Mouse (Mus musculus) midbrain, embryonic 14.5 days (tissue): ENCODE data around the gene Optc. TPM values are rescaled to one million over a fixed set of nuclear protein-coding genes. Genes with fewer than 3 reads are reported as not detected.
A peak's percentile ranks its signal among the peaks of the same experiment; 100 is the strongest.

Experiments
- ATAC-seq: fragments of 200-750 bp; cut with Nextera tagmentation; 2 replicates; pipeline ENCODE4 v1.8.0; 2017; ENCODE audit warnings: moderate number of reproducible peaks, moderate library complexity; ENCODE audit not compliant: low FRiP score, low TSS enrichment
- DNase-seq: peaks from one replicate; pipeline ENCODE4 v3.0.0-alpha.2; 2015
- H3K27ac ChIP-seq: fragments of 300-500 bp; sonication (generic); replicated peaks from 2 replicates; pipeline ENCODE4 v1.5.1; 2014; ENCODE audit warnings: mild to moderate bottlenecking, low read depth, low read length, moderate library complexity
- H3K27me3 ChIP-seq: fragments of 300-500 bp; sonication (generic); 2 replicates; pipeline ENCODE4 v1.6.1; 2014; ENCODE audit warnings: low read length, control low read depth, mixed read lengths; ENCODE audit not compliant: control insufficient read depth, insufficient read depth
- H3K36me3 ChIP-seq: fragments of 300-500 bp; sonication (generic); 2 replicates; pipeline ENCODE4 v1.6.1; 2014; ENCODE audit warnings: low read length, control low read depth; ENCODE audit not compliant: control insufficient read depth, insufficient read depth
- H3K4me1 ChIP-seq: fragments of 300-500 bp; sonication (generic); 2 replicates; pipeline ENCODE4 v1.6.1; 2014; ENCODE audit warnings: mild to moderate bottlenecking, antibody characterized with exemption, low read length, control low read depth; ENCODE audit not compliant: control insufficient read depth, insufficient read depth
- H3K4me2 ChIP-seq: fragments of 300-500 bp; sonication (generic); 2 replicates; pipeline ENCODE4 v1.6.1; 2014; ENCODE audit warnings: mild to moderate bottlenecking, low read length, moderate library complexity
- H3K4me3 ChIP-seq: fragments of 300-500 bp; sonication (generic); replicated peaks from 2 replicates; pipeline ENCODE4 v1.5.1; 2014; ENCODE audit warnings: low read depth, low read length
- H3K9ac ChIP-seq: fragments of 300-500 bp; sonication (generic); replicated peaks from 2 replicates; pipeline ENCODE4 v1.6.1; 2014; ENCODE audit warnings: mild to moderate bottlenecking, low read length, moderate library complexity
- H3K9me3 ChIP-seq: fragments of 300-500 bp; sonication (generic); 2 replicates; pipeline ENCODE4 v1.6.1; 2016; ENCODE audit warnings: low read length, control low read depth, mixed read lengths; ENCODE audit not compliant: control insufficient read depth
- WGBS: fragments of 180-500 bp; shearing (Covaris S2); extraction: QIAGEN DNeasy Blood & Tissue Kit; methylation state at CpG from one replicate; pipeline ENCODE4 v1.1.7; 2014; 5-methylcytosine and 5-hydroxymethylcytosine counted together
- polyA plus RNA-seq: library from polyadenylated mRNA; unstranded; fragments of >200 nt; fragmentation: Nextera tagmentation; extraction: Ambion mirVana; gene quantifications from 2 replicates; pipeline ENCODE4 v1.2.1, GENCODE M21; 2014

Gene Optc
- polyA plus RNA-seq, 1 experiment from 2014 or later = 3.5 TPM

- H3K9me3 ChIP-seq = no peaks in the 10 kb centered on the region
- H3K36me3 ChIP-seq = no peaks in the 10 kb centered on the region
- no peak for ATAC-seq
- no peak for DNase-seq
- 86% methylated on average over 3 of the region's 3 CpGs for WGBS
- no peak overlapping the region for H3K9ac ChIP-seq
- no peak overlapping the region for H3K4me3 ChIP-seq
- no peak overlapping the region for H3K4me2 ChIP-seq
- no peak overlapping the region for H3K27ac ChIP-seq
- no peaks in the 10 kb centered on the region for H3K27me3 ChIP-seq
- H3K4me1 ChIP-seq = no peaks in the 10 kb centered on the region
Measured at GRCm38 (mm10) chr1:133940481-133941092, 32.8 kb upstream of the Optc start.

GRCm38 (mm10) chr1:133939708-133940107 lies 31.9 kb upstream of the Optc start:
- Histone ChIP-seq H3K36me3 (no peaks in the 10 kb centered on the region), H3K27ac (no peak overlapping the region), H3K9ac (no peak overlapping the region), H3K4me3 (no peak overlapping the region), H3K4me2 (no peak overlapping the region), H3K4me1 (no peaks in the 10 kb centered on the region), H3K27me3 (no peaks in the 10 kb centered on the region), H3K9me3 (no peaks in the 10 kb centered on the region)
- DNase-seq (no peak), ATAC-seq (no peak)
- 82% methylated on average over 8 of the region's 8 CpGs for WGBS

GRCm38 (mm10) chr1:133936169-133936568 lies 28.4 kb upstream of the Optc start:
- Histone ChIP-seq H3K36me3 (no peaks in the 10 kb centered on the region), H3K9ac (no peak overlapping the region), H3K4me2 (no peak overlapping the region), H3K27me3 (no peaks in the 10 kb centered on the region), H3K27ac (no peak overlapping the region), H3K9me3 (no peaks in the 10 kb centered on the region), H3K4me1 (no peaks in the 10 kb centered on the region), H3K4me3 (no peak overlapping the region)
- DNase-seq (no peak), ATAC-seq (no peak)
- WGBS = 99% methylated on average over 3 of the region's 3 CpGs

GRCm38 (mm10) chr1:133934354-133934963 lies 26.7 kb upstream of the Optc start:
- WGBS = 86% methylated on average over 10 of the region's 10 CpGs
- H3K36me3 ChIP-seq = no peaks in the 10 kb centered on the region
- no peaks in the 10 kb centered on the region for H3K27me3 ChIP-seq
- DNase-seq = no peak
- H3K4me3 ChIP-seq = no peak overlapping the region
- H3K9ac ChIP-seq = no peak overlapping the region
- no peak for ATAC-seq
- H3K27ac ChIP-seq = no peak overlapping the region
- H3K9me3 ChIP-seq = no peaks in the 10 kb centered on the region
- no peak overlapping the region for H3K4me2 ChIP-seq
- H3K4me1 ChIP-seq = no peaks in the 10 kb centered on the region

- H3K9ac ChIP-seq = no peak overlapping the region
- DNase-seq (no peak), ATAC-seq (no peak)
- H3K36me3 ChIP-seq = no peaks in the 10 kb centered on the region
- no peak overlapping the region for H3K27ac ChIP-seq
- no peak overlapping the region for H3K4me2 ChIP-seq
- 77% methylated on average over 14 of the region's 14 CpGs for WGBS
- H3K4me3 ChIP-seq = no peak overlapping the region
- no peaks in the 10 kb centered on the region for H3K4me1 ChIP-seq
- no peaks in the 10 kb centered on the region for H3K9me3 ChIP-seq
- H3K27me3 ChIP-seq = no peaks in the 10 kb centered on the region
Measured at GRCm38 (mm10) chr1:133933301-133934195, 25.7 kb upstream of the Optc start.

- no peak for DNase-seq
- ATAC-seq = no peak
- Histone ChIP-seq H3K36me3 (no peaks in the 10 kb centered on the region), H3K4me2 (no peak overlapping the region), H3K27me3 (no peaks in the 10 kb centered on the region), H3K4me1 (no peaks in the 10 kb centered on the region), H3K4me3 (no peak overlapping the region), H3K27ac (no peak overlapping the region), H3K9me3 (no peaks in the 10 kb centered on the region; the same call in 1 of the 2 replicates), H3K9ac (no peak overlapping the region)
- 50% methylated on average over 3 of the region's 3 CpGs for WGBS
Measured at GRCm38 (mm10) chr1:133929980-133930379, 22.2 kb upstream of the Optc start.

GRCm38 (mm10) chr1:133925223-133925622 lies 17.4 kb upstream of the Optc start:
- no peaks in the 10 kb centered on the region; the same call in 1 of the 2 replicates for H3K9me3 ChIP-seq
- 97% methylated on average over 3 of the region's 3 CpGs for WGBS
- no peak overlapping the region for H3K9ac ChIP-seq
- DNase-seq (no peak), ATAC-seq (no peak)
- H3K36me3 ChIP-seq = no peaks in the 10 kb centered on the region
- no peak overlapping the region for H3K4me3 ChIP-seq
- no peaks in the 10 kb centered on the region for H3K27me3 ChIP-seq
- H3K27ac ChIP-seq = no peak overlapping the region
- H3K4me2 ChIP-seq = no peak overlapping the region
- H3K4me1 ChIP-seq = peaks cover 7% of the 10 kb centered on the region

GRCm38 (mm10) chr1:133924141-133924875 lies 16.5 kb upstream of the Optc start:
- Histone ChIP-seq H3K4me3 (no peak overlapping the region), H3K4me1 (peaks cover 7% of the 10 kb centered on the region), H3K9ac (no peak overlapping the region; the same call in 1 of the 2 replicates), H3K27me3 (no peaks in the 10 kb centered on the region), H3K36me3 (no peaks in the 10 kb centered on the region), H3K27ac (no peak overlapping the region), H3K4me2 (peak overlapping the region; percentile 36), H3K9me3 (no peaks in the 10 kb centered on the region; the same call in 1 of the 2 replicates)
- DNase-seq (peak; percentile 77), ATAC-seq (no peak)
- WGBS = 25% methylated on average over 7 of the region's 7 CpGs
